Mouse (Mus musculus) layer of hippocampus, postnatal 36 days (tissue): Measurements from ENCODE around the gene Cdk17. TPM values are rescaled to one million over a fixed set of nuclear protein-coding genes. Genes with fewer than 3 reads are reported as not detected.

ENCODE experiments used
- DNase-seq, 2 experiments: peaks; one replicate each; pipeline ENCODE4 v3.0.0; 2022
- total RNA-seq, 2 experiments: library from RNA; stranded (reverse); gene quantifications; 2 replicates each; pipeline ENCODE4 v1.2.3; 2021

Gene Cdk17
- total RNA-seq, result 100 to 1,000 TPM; 193 to 200 TPM

GRCm38 (mm10) chr10:93160807-93161510 lies at the start of gene Cdk17:
Cdk17 (plus strand) TSS chr10:93160875.
- peak; percentile 65 to 75 for DNase-seq

- DNase-seq, result no peak
These were observed 49.3 kb upstream of the Cdk17 start for GRCm38 (mm10) chr10:93111412-93111811.

DNA sequence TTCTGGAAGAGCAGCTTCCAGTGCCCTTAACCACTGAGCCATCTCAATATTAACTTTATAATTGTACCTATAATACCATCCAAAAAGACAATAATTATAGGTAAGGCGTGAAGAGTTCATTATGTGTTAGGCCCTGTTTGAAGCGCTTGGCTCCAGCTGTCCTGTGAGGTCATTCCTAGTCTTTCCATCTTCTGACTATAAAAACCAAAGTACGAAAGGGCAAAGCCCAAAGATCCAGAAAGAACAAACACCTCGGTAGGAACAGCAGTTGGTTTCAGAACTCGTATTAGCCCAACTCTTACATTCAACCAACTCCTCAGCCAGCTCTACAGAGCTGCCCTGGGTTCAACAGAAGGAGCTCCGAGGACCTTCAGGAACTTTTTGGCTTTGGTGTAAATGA lies 48.7 kb upstream of the Cdk17 start:
- DNase-seq, result no peak

DNA sequence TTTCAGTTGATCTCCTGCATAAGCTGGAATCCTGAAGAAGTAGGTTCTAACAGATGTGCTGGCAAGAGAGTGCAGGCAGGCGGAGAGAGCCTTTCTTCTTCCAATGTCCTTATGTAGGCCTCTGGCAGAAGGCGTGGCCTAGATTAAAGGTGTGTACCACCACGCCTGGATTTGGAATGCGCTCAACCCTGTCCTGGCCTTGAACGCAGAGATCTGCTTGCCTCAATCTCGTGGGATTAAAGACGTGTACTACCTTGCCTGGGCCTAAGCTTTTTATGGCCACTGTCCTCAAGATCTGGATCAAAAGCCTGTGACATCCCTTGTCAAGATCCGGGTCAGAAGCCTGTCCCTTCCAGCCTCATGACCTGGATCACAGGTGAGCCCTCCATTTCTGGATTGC lies 46.7 kb upstream of the Cdk17 start:
- DNase-seq, result no peak

DNA sequence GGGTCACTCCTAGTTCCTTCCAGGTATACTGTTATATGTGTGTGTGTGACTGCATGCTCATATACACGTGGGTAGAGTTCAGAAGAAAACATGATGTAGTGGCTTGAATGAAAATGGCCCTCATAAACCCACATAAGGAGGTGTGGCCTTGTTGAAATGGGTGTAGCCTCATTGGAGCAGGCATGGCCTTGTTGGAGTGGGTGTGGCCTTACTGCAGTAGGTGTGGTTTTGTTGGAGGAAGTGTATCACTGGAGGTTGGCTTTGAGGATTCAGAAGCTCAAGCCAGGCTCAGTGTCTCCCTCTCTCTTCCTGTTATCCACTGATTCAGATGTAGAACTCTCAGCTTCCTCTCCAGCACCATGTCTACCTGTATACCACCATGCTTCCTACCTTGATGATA lies 45.9 kb upstream of the Cdk17 start:
- no peak for DNase-seq

GRCm38 (mm10) chr10:93115743-93116142 lies 44.9 kb upstream of the Cdk17 start:
- no peak for DNase-seq

DNA sequence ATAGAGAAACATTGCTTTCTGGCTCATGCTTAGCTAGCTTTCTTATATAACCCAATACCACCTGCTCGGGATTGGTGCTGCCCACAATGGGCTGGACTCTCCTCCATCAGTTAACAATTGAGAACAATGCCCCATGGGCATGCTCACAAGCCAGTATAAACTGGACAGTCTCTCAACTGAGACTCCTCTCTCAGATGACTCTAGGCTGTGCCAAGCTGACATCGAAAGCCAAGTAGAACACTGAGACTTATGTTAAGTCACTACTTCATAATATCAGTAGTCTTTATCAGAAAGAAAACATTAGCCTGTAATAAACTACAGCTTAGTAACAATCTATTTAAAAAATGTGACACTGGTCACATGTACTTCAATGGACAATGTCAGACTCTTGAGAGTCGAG lies 44.0 kb upstream of the Cdk17 start:
- no peak for DNase-seq

DNA sequence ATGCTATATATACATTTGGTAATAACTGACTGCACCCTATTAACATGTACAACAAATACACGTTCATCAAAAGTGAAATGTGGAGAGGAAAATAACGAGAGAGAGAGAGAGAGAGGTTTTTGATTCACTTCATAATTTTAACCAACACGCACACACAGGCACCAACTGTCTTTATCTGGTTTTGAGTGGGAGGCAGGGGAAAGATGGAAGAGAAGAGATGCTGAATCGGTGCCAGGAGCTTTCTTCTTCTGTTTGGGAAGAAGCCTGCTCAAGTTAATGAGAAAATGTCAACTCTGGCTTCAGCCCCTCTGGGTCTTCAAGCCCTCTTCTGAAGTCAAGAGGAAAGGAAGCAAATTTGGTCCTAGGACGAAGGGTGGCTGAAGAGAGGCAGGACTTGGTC lies 40.9 kb upstream of the Cdk17 start:
- DNase-seq, result peak in 1 of 2 experiments; percentile 13

GRCm38 (mm10) chr10:93121262-93121860 lies 39.3 kb upstream of the Cdk17 start:
- no peak for DNase-seq

- no peak for DNase-seq
These were observed 38.1 kb upstream of the Cdk17 start for GRCm38 (mm10) chr10:93122399-93123184.

GRCm38 (mm10) chr10:93123310-93123709 lies 37.4 kb upstream of the Cdk17 start:
- DNase-seq, result no peak

DNA sequence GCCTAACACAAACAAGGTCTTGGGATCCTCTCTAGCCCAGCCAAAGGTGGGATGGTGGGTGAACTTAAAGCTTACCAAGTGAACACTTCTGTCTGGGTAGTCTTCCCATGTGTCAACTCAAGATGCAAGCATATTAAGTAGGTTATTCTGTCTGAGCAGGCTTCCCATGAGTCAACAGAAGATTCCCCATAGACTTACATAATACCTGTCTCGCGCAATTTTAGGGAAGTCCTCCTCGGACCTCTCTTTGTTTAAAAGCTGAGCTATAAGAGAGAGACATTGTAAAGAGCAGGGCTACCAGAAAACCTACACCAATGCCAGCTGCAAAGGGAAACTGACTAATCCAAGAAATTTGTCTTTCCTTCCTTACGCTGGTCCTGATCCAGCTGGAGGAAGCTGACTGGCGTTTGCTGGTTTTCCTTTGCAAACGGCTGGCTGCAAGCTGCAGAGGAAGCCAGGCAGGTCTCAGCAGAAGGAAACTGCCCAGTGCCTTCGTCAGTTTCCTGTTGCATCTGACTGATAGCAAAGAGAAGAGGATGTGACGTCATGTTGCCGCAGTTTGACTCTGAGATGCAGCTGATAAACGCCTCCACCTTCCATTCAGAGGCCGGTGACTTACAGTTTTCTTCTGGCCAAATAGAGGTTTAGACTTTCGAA lies 36.6 kb upstream of the Cdk17 start:
- DNase-seq, result peak in 1 of 2 experiments; percentile 12

DNA sequence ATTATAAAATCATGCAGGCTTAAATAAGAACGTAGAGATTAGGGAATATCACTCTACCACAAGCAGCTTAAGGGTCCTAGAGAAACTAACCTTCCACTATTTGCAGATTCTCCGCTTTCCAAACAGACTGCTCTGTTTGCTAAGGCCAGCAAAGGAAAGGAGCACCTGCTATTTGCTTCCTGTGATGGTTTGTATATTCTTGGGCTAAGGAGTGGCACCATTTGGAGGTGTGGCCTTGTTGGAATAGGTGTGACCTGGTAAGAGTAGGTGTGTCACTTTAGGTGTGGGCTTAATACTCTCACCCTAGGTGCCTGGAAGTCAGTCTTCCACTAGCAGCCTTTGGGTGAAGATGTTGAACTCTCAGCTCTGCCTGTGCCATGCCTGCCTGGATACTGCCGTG lies 34.6 kb upstream of the Cdk17 start:
- no peak for DNase-seq

DNA sequence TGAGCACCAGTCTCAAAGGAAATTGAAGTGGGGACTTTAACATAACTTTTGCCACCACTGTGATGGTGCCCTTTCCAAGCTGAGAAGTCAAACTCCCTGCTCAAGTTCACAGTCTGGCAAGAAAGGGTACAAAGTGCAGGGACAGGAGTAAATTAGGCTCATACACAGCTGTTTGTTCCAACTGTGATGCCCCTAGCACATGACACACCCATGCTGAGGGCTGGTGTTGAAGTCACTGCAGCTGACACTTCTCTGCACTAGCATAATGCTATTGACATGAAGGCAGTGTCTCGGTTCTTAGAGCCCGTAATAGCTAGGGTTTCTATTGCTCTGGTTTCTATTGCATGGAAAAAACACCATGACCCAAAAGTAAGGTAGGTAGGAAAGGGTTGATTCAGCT lies 32.1 kb upstream of the Cdk17 start:
- no peak for DNase-seq

DNA sequence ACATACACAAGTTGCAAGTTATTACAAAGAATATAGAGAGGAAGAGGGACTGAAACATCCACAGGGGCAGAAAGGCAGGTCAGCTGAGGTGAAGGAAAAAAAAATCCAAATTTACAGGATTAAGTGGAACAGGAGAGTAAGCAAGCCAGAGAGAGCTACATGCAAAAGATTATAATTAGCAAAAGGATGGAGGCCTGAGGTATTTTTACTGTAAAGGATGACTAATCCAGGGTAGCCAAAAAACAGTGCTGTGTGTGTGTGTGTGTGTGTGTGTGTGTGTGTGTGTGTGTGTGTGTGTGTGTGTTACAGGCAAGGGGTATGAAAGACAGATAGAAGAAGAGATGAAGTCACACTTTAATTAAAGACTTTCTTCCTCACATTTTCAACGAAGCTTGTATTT lies 31.3 kb upstream of the Cdk17 start:
- DNase-seq, result no peak

GRCm38 (mm10) chr10:93129904-93130455 lies 30.7 kb upstream of the Cdk17 start:
- no peak for DNase-seq

- no peak for DNase-seq
These were observed 30.2 kb upstream of the Cdk17 start for GRCm38 (mm10) chr10:93130456-93130940.

- no peak for DNase-seq
These were observed 28.7 kb upstream of the Cdk17 start for GRCm38 (mm10) chr10:93131865-93132566.

GRCm38 (mm10) chr10:93138730-93139129 lies 21.9 kb upstream of the Cdk17 start:
- DNase-seq, result no peak

- no peak for DNase-seq
These were observed 19.9 kb upstream of the Cdk17 start for GRCm38 (mm10) chr10:93140778-93141177.

- no peak for DNase-seq
These were observed 17.9 kb upstream of the Cdk17 start for GRCm38 (mm10) chr10:93142600-93143284.
